Mouse (Mus musculus) liver, embryonic 15.5 days (tissue): ENCODE results near the gene Rcc1. TPM values are rescaled to one million over a fixed set of nuclear protein-coding genes. Genes with fewer than 3 reads are reported as not detected.
A peak's percentile ranks its signal among the peaks of the same experiment; 100 is the strongest.

Experiments
- ATAC-seq: fragments of 200-750 bp; cut with Nextera tagmentation; 2 replicates; pipeline ENCODE4 v1.8.0; 2017; ENCODE audit warnings: moderate number of reproducible peaks, mild to moderate bottlenecking, moderate library complexity; ENCODE audit not compliant: insufficient read depth
- H3K27ac ChIP-seq: fragments of 300-500 bp; sonication (generic); replicated peaks from 2 replicates; pipeline ENCODE4 v1.5.1; 2015; ENCODE audit warnings: mild to moderate bottlenecking, inconsistent platforms
- H3K27me3 ChIP-seq: fragments of 300-500 bp; sonication (generic); 2 replicates; pipeline ENCODE4 v1.6.1; 2015; ENCODE audit warnings: mild to moderate bottlenecking, inconsistent platforms
- H3K36me3 ChIP-seq: fragments of 300-500 bp; sonication (generic); replicated peaks from 2 replicates; pipeline ENCODE4 v1.6.1; 2015; ENCODE audit warnings: moderate library complexity, mild to moderate bottlenecking, inconsistent platforms
- H3K4me1 ChIP-seq: fragments of 300-500 bp; sonication (generic); replicated peaks from 2 replicates; pipeline ENCODE4 v1.6.1; 2015; ENCODE audit warnings: inconsistent platforms
- H3K4me2 ChIP-seq: fragments of 300-500 bp; sonication (generic); 2 replicates; pipeline ENCODE4 v1.6.1; 2015; ENCODE audit warnings: moderate library complexity, mild to moderate bottlenecking, inconsistent platforms
- H3K4me3 ChIP-seq: fragments of 300-500 bp; sonication (generic); replicated peaks from 2 replicates; pipeline ENCODE4 v1.5.1; 2015; ENCODE audit warnings: mild to moderate bottlenecking, inconsistent platforms
- H3K9ac ChIP-seq: fragments of 300-500 bp; sonication (generic); 2 replicates; pipeline ENCODE4 v1.6.1; 2015; ENCODE audit warnings: moderate library complexity, mild to moderate bottlenecking, inconsistent platforms
- H3K9me3 ChIP-seq: fragments of 300-500 bp; sonication (generic); replicated peaks from 2 replicates; pipeline ENCODE4 v1.6.1; 2016; ENCODE audit warnings: inconsistent platforms
- WGBS: fragments of 180-500 bp; shearing (Covaris S2); methylation state at CpG from one replicate; pipeline ENCODE4 v1.1.7; 2015; ENCODE audit warnings: mixed read lengths; ENCODE audit not compliant: insufficient replicate concordance; 5-methylcytosine and 5-hydroxymethylcytosine counted together
- polyA plus RNA-seq: library from polyadenylated mRNA; unstranded; fragments of >200 nt; fragmentation: Nextera tagmentation; extraction: Ambion mirVana; gene quantifications from 2 replicates; pipeline ENCODE4 v1.2.1, GENCODE M21; 2015

Rcc1 gene
- polyA plus RNA-seq, 1 experiment from 2014 or later = 48.0 TPM

DNA sequence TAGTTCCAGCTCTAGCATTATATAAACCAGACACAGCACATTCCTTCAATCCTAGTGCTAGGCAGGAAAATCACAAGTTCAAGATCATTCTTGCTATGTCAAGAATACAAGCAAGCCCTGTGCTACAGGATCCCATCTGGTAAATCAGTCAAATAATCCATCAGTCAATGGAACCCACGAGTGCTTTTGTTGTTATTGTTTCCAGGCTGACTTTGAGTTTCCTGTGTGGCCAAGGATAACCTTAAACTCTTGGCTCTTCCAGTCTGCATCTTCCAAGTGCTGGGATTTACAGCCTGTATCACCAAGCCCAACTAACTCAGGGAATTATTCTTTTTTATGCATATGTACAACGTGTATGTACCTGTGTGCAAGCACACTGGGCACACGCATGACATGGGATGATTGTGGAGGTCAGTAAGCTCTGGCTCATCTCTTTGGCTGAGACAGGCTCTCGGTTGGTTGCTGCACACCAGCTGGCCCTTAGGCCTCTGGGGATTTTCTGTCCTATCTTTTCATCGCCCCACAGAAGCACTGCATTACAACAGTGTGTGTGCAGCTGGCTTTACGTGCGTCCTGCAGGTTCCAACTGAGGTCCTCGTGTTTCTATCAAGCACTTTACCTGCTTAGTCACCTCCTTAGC lies 32.5 kb upstream of the Rcc1 start:
- Histone ChIP-seq H3K4me3 (no peak overlapping the region), H3K9me3 (no peaks in the 10 kb centered on the region), H3K9ac (no peak overlapping the region), H3K4me2 (no peak overlapping the region), H3K27ac (no peak overlapping the region), H3K4me1 (peaks cover 56% of the 10 kb centered on the region), H3K36me3 (peaks cover 32% of the 10 kb centered on the region), H3K27me3 (no peaks in the 10 kb centered on the region)
- 76% methylated on average over 8 of the region's 8 CpGs for WGBS
- ATAC-seq = no peak

DNA sequence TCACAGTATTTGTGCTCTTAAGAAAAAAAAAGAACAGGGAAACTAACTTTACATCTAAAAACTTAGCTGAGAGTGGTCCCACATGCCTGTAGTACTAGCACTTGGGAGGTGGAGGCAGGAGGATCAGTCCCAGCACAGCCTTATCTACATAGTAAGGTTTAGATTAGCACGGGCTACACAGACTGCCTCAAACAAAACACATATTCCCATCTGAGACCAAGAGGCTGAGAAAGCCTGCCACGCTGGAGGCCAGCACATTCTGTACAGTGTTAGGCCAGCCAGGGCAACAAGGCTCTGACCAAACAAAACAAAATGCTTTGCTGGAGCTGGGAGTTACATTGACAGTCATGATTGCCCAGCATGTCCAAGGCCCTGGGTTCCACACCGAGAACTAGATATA lies 30.1 kb upstream of the Rcc1 start:
- Histone ChIP-seq H3K27me3 (no peaks in the 10 kb centered on the region), H3K9me3 (no peaks in the 10 kb centered on the region), H3K27ac (no peak overlapping the region; the same call in 1 of the 2 replicates), H3K4me3 (no peak overlapping the region), H3K4me2 (no peak overlapping the region), H3K4me1 (peaks cover 36% of the 10 kb centered on the region), H3K9ac (no peak overlapping the region), H3K36me3 (peaks cover 32% of the 10 kb centered on the region)
- WGBS = 50% methylated on average over 3 of the region's 3 CpGs
- ATAC-seq = peak; percentile 64

DNA sequence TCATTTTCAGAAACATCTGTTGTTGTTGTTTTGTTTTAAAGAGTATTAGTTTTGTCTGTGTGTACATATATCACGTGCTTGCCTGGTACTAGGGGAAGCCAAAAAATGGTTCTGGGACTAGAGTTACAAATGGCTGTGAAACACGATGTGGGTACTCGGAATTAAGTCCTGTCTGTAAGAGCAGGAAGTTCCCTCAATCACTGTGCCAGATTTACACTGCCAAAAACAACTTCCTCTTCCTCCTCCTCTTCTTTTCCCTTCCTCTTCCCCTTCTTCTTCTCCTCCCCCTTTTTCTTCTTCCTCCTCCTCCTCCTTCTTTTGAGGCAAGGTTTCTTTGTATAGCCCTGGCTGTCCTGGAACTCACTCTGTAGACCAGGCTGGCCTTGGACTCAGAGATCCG lies 28.9 kb upstream of the Rcc1 start:
- H3K9ac ChIP-seq = no peak overlapping the region
- H3K4me1 ChIP-seq = peaks cover 24% of the 10 kb centered on the region
- no peak overlapping the region for H3K27ac ChIP-seq
- WGBS = 57% methylated on average over 4 of the region's 4 CpGs
- H3K36me3 ChIP-seq = peaks cover 43% of the 10 kb centered on the region
- H3K9me3 ChIP-seq = no peaks in the 10 kb centered on the region
- H3K27me3 ChIP-seq = no peaks in the 10 kb centered on the region
- no peak overlapping the region for H3K4me3 ChIP-seq
- no peak overlapping the region for H3K4me2 ChIP-seq
- ATAC-seq = no peak

DNA sequence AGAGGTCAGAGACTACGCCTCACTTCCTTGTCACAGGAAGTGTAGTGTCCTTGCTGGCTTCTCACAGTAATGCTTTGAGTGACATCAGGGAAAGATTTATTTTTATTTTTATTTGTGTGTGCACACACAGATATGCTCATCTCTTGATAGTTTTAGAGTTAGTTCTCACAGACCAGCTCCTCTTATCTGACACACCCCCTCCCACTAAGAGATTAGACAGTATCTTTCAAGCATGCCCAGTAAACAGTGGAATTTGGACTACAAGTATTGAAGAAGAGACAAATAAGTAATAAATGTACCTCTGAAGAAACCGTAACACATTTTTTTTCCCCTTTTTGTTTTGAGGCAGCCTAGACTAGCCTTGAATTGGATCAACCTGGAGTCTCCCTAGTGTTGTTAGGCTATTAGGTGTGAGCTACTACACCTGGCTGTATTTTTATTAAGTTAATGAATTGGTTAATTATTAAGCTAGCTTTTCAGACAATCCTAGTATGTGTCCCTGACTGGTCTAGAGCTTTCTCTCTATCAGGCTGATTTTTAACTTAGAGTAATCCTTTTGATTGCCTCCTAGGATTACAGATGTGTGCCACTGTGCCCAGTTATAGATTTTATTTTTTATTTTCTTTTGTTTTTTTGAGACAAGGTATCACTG lies 27.7 kb upstream of the Rcc1 start:
- H3K4me2 ChIP-seq = no peak overlapping the region
- no peaks in the 10 kb centered on the region for H3K27me3 ChIP-seq
- peaks cover 44% of the 10 kb centered on the region for H3K36me3 ChIP-seq
- no peak for ATAC-seq
- no peak overlapping the region for H3K4me3 ChIP-seq
- peaks cover 20% of the 10 kb centered on the region for H3K4me1 ChIP-seq
- H3K9ac ChIP-seq = no peak overlapping the region
- WGBS = 84% methylated on average over 2 of the region's 2 CpGs
- H3K27ac ChIP-seq = no peak overlapping the region
- H3K9me3 ChIP-seq = no peaks in the 10 kb centered on the region

DNA sequence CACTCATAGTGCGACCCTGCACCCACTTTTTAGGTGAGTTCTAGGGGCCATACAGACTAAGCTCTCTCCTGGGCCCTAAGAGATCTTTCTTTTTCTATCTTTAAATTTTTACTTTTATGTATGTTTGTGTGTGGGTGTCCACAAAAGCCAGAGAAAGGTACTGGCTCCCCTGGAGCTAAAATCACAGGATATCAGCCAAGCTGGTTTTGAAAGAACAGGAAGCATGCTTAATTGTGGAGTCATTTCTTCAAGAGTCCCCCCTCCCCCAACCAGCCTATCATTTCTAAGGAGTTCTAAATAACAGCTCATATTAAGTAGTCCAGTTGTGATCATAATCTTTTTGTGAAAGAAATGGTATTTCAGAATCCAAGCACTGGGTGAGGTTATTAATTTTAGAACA lies 20.4 kb upstream of the Rcc1 start:
- ATAC-seq = no peak
- no peak overlapping the region for H3K27ac ChIP-seq
- no peaks in the 10 kb centered on the region for H3K27me3 ChIP-seq
- no peak overlapping the region for H3K4me3 ChIP-seq
- no peak overlapping the region for H3K9ac ChIP-seq
- H3K36me3 ChIP-seq = peaks cover 88% of the 10 kb centered on the region
- H3K4me1 ChIP-seq = no peaks in the 10 kb centered on the region
- WGBS = 83% methylated on average over 1 of the region's 1 CpGs
- H3K9me3 ChIP-seq = no peaks in the 10 kb centered on the region
- no peak overlapping the region for H3K4me2 ChIP-seq

DNA sequence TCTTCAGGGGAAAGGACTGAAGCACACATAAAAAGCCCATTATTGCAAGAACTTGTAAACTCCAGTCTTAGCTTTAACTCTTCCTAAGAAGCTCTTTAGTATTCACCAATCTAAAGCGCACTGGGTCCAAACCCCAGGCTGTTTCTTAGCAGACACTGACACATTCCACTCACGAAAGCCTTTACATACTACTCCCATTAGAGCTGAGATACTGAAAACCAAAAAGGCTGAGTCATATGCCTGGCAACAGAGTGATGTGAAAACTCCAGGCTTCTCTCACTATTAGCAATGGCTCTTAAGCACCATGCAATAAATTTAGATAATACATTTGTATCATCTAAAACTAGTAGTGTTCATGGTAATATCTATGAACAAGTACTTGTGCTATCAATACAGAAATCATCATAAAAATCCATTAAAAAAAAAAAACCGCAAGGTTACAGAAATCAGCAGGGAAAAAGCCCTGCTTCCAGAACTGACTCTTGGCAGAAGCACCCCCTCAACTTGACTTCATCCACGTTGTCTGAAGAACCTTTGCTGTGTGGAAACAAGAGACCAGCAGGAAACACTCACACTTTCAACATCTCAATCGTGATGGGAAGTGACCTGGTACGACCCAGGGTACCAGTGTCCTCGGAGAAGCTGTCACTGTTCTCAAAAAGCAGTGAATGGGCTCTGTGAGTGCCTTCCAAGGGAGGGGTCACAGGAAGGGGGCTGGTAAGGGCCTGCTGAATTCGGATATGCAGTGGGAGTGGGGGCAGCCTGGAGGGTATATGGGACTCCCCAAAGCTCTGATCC lies 16.7 kb upstream of the Rcc1 start:
- Histone ChIP-seq H3K27me3 (no peaks in the 10 kb centered on the region), H3K9ac (no peak overlapping the region), H3K27ac (no peak overlapping the region), H3K36me3 (peaks cover 93% of the 10 kb centered on the region), H3K9me3 (no peaks in the 10 kb centered on the region), H3K4me1 (no peaks in the 10 kb centered on the region), H3K4me3 (no peak overlapping the region), H3K4me2 (no peak overlapping the region)
- 78% methylated on average over 8 of the region's 8 CpGs for whole genome bisulfite sequencing
- ATAC-seq = no peak

DNA sequence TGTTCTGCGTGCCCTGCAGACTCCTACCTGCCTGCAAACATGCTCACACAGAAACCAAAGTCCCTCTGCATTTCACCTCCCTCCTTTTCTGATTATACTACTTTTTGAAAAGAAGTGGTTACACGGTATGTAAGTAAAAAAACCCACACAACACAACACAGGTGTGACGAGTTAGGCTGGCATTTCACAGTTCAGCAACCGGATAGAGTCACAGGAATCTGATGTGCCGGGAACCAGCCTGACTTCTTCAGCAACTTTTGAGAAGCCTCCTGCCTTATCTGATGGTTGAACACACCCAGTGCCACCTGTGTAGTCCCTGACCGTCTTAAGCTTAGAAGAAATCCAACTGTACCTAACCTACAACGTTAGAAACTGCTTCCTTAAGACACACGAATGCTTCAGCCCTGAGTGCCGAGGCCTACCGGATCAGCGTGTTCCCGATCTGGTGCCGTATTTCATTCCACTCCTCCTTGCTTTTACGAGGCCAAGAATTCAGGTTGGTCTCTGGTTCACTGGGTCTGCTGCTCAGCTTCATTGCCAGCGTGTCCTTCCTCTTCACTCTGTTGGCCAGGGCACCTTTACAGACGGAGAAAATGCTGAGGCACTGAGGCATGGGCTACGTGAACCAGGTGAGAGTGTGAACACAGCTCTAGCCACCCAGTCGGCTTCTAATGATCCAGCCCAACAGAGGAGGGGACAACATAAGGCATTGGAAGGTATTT lies 14.2 kb upstream of the Rcc1 start:
- no peak for ATAC-seq
- 84% methylated on average over 18 of the region's 18 CpGs for WGBS
- Histone ChIP-seq H3K4me2 (no peak overlapping the region), H3K4me1 (no peaks in the 10 kb centered on the region), H3K27ac (no peak overlapping the region), H3K9me3 (no peaks in the 10 kb centered on the region), H3K27me3 (no peaks in the 10 kb centered on the region), H3K4me3 (no peak overlapping the region), H3K36me3 (peaks cover 93% of the 10 kb centered on the region), H3K9ac (no peak overlapping the region)

DNA sequence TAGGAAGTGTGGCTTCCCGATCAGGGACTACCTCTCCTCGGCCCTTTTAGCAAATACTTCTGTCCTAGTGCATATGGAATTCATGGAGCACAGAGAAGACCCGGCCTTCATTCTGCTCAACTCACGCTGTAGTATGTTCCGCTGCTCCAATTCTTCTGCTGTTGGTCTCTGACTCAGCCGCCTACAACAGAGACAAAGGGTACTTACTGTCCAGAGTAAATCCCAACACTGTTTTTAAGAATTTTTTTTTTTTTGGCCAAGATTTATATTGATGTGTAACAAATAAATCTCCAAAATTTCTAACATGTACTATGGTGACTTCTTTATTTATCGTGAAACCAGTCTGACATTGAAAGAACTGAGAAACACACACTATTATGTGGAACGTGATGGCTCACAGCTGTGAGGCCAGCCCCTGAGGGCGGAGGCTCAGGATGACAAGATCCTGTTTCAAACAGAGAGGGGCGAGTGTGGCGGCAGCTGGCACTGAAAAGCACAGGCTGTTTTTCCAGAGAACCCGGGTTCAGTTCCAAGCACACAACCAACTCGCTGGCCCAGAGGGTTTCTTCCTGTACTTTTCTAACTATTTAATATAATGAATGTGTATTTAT lies 12.2 kb upstream of the Rcc1 start:
- no peak overlapping the region for H3K27ac ChIP-seq
- ATAC-seq = no peak
- no peak overlapping the region for H3K9ac ChIP-seq
- H3K9me3 ChIP-seq = no peaks in the 10 kb centered on the region
- no peak overlapping the region for H3K4me2 ChIP-seq
- no peak overlapping the region for H3K4me3 ChIP-seq
- WGBS = 83% methylated on average over 13 of the region's 13 CpGs
- H3K27me3 ChIP-seq = no peaks in the 10 kb centered on the region
- peaks cover 87% of the 10 kb centered on the region for H3K36me3 ChIP-seq
- H3K4me1 ChIP-seq = no peaks in the 10 kb centered on the region

DNA sequence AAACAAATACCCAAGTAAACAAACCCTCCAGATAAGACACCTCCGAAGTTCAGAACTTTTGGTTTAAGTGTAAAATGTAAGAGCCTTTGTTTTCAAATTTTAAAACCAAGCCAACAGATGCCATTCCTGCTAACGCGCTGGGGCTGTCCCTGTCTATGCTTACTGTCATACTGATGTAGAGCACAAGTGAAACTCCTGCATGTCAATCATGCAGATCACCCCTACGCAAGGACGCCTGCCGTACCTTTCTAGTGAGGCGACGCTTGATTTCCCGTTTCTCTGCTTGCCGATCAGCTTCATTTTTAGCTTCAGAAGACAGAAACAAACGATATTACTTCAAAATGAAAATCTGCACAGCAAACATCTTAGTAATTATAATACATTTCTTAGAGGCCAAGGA lies 10.1 kb upstream of the Rcc1 start:
- no peak for ATAC-seq
- H3K4me1 ChIP-seq = no peaks in the 10 kb centered on the region
- peaks cover 86% of the 10 kb centered on the region for H3K36me3 ChIP-seq
- no peaks in the 10 kb centered on the region for H3K9me3 ChIP-seq
- no peaks in the 10 kb centered on the region for H3K27me3 ChIP-seq
- no peak overlapping the region for H3K9ac ChIP-seq
- 92% methylated on average over 11 of the region's 11 CpGs for WGBS
- no peak overlapping the region for H3K27ac ChIP-seq
- H3K4me3 ChIP-seq = no peak overlapping the region
- H3K4me2 ChIP-seq = no peak overlapping the region

DNA sequence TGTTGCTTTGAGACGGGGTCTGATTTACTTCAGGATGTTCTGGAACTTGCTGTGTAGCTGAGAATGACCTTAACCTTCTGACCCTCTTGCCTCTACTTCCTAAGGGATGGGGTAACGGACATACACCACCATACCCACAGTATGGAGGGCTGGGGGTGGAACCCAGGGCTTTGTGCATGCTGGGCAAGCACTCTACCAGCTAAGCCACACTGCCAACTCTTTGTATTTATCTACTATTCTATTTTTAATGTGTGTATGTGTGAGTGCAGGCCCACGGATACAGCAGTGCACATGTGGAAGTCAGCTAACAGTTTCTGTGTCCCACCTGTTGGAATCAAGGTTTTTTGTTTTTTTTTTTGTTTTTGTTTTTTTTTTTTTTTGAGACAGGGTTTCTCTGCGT lies 6.1 kb upstream of the Rcc1 start:
- H3K36me3 ChIP-seq = peaks cover 64% of the 10 kb centered on the region
- no peak for ATAC-seq
- H3K4me3 ChIP-seq = no peak overlapping the region
- H3K27me3 ChIP-seq = no peaks in the 10 kb centered on the region
- 81% methylated on average over 4 of the region's 4 CpGs for WGBS
- H3K27ac ChIP-seq = no peak overlapping the region
- H3K4me1 ChIP-seq = peaks cover 29% of the 10 kb centered on the region
- H3K9ac ChIP-seq = no peak overlapping the region
- H3K4me2 ChIP-seq = no peak overlapping the region
- no peaks in the 10 kb centered on the region for H3K9me3 ChIP-seq
